Mouse (Mus musculus) heart, adult 2 months (tissue): Measurements from ENCODE around the gene Sntb2. TPM values are rescaled to one million over a fixed set of nuclear protein-coding genes. Genes with fewer than 3 reads are reported as not detected.

Experiments used
- DNase-seq, 2 experiments: peaks; one replicate each; pipeline ENCODE4 v3.0.0; 2021
- H3K27ac ChIP-seq: fragments of 200-600 bp; 2 replicates; pipeline ENCODE4 v1.8.1; 2022
- H3K27me3 ChIP-seq: fragments of 200-500 bp; 2 replicates; pipeline ENCODE4 v1.6.1; 2012; ENCODE audit warnings: mild to moderate bottlenecking, low read length, inconsistent platforms, mixed read lengths; ENCODE audit not compliant: control insufficient read depth, insufficient read depth
- H3K36me3 ChIP-seq: fragments of 200-500 bp; 2 replicates; pipeline ENCODE4 v1.6.1; 2012; ENCODE audit warnings: low read length, inconsistent platforms; ENCODE audit not compliant: control insufficient read depth, insufficient read depth
- H3K4me1 ChIP-seq: fragments of 200-500 bp; 2 replicates; pipeline ENCODE4 v1.6.1; 2011; ENCODE audit warnings: low read length; ENCODE audit not compliant: control insufficient read depth, insufficient read depth
- H3K4me3 ChIP-seq: fragments of 200-600 bp; 2 replicates; pipeline ENCODE4 v1.8.1; 2022
- H3K79me2 ChIP-seq: fragments of 200-500 bp; replicated peaks from 2 replicates; pipeline ENCODE4 v1.6.1; 2012; ENCODE audit warnings: mild to moderate bottlenecking, inconsistent platforms, low read length, moderate library complexity, mixed read lengths; ENCODE audit not compliant: control insufficient read depth, insufficient read depth
- H3K9ac ChIP-seq: fragments of 200-500 bp; 2 replicates; pipeline ENCODE4 v1.6.1; 2012; ENCODE audit warnings: low read depth, mild to moderate bottlenecking, control low read depth, inconsistent platforms, low read length, mixed read lengths
- CTCF ChIP-seq: fragments of 200-600 bp; IDR thresholded peaks from 2 replicates; pipeline ENCODE4 v1.8.1; 2022; ENCODE audit warnings: antibody characterized with exemption, mild to moderate bottlenecking, moderate library complexity
- EP300 ChIP-seq: fragments of 200-500 bp; IDR thresholded peaks from 2 replicates; pipeline ENCODE4 v1.6.1; 2011; ENCODE audit warnings: low read depth, low read length, control low read depth; ENCODE audit not compliant: insufficient read depth
- POLR2A ChIP-seq: fragments of 200-500 bp; IDR thresholded peaks from 2 replicates; pipeline ENCODE4 v1.6.1; 2011; ENCODE audit warnings: mild to moderate bottlenecking, low read depth, low read length, control low read depth; ENCODE audit not compliant: insufficient read depth
- WGBS: fragments of 180-500 bp; shearing (Covaris S2); methylation state at CpG from one replicate; pipeline ENCODE4 v1.1.7; 2018; 5-methylcytosine and 5-hydroxymethylcytosine counted together
- intact Hi-C: fragments of 180-260 bp; cut with DNase I; formaldehyde crosslinking; loops from one replicate; pipeline ENCODE4 v1.15.1; 2025
- polyA plus RNA-seq: library from polyadenylated mRNA; depleted of rRNA; stranded (reverse); fragments of >200 nt; gene quantifications from 2 replicates; pipeline ENCODE4 v1.2.3, GENCODE M21; 2012
- total RNA-seq, 2 experiments: library from RNA; stranded (reverse); gene quantifications; 2 replicates each; pipeline ENCODE4 v1.2.3; 2021

Sntb2 gene
- total and polyA plus RNA-seq, 3 experiments, result 4.5 to 10.7 (median 10.0) TPM

DNA sequence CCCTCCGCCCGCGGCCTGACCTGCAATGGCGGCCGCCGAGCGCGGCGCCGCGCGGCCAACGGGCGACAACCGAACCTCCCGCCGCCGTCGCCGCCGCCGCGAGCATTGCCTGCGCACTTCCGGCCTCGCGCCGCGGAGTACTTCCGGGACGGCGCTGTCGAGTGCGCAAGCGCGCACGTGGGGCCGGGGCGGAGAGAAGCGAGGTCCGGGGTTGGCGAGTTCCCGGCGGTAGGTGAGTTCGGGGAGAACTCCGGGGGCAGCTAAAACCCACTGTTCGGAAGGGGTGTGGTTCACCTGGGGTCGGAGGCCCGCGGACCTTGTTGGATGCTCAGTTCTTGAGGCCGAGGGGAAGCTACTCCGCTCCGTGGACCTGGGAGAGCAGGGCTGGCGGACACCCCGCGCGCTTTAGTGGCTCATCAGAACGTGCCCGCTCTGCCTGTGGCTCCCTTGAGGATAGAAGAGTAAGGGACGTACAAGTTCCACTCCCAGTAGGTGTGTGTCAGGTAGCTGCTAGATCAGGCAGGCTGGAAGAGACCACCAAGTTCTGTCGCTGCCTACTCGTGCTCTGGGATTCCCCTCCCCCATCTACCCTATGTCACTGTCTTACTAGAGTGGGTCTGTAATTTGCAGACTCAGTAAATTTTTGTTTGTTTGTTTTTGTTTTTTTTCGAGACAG is 41.9 kb upstream of the Sntb2 start, which contains the start of gene Utp4:
Gene Utp4, plus strand, starts transcription at position 156 of the 676 bp plus-strand sequence.
- WGBS, result under 1% methylated on average over 63 of the region's 63 CpGs

DNA sequence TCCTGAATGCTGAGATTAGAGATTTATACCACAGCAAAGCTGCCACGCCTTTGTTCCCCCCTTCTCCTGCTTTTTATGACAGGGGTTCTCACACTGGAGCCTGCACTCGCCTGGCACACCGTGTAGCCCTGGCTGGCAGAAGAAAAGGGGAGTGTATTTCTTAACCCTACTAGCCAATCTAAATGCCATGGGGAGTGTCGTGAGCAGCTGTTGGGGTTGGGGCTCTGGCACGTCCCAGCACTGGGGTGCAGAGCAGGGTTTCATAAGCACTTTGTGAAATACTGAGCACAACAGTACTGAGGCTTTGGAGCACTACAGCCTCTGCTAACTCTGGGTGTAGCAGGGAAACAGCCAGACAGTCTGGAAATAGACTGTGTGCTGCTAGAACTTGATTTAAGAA is 36.1 kb upstream of the Sntb2 start:
- 91% methylated on average over 5 of the region's 5 CpGs for WGBS
- intact Hi-C loops, result no loop called here
- Histone ChIP-seq H3K4me3 (no peak overlapping the region), H3K27ac (no peak overlapping the region), H3K79me2 (no peaks in the 10 kb centered on the region), H3K9ac (no peak overlapping the region), H3K4me1 (peaks cover 4% of the 10 kb centered on the region), H3K36me3 (peaks cover 6% of the 10 kb centered on the region), H3K27me3 (no peaks in the 10 kb centered on the region)
- DNase-seq, result no peak
- no peak for TF ChIP-seq EP300
- TF ChIP-seq POLR2A, result no peak

More for the DNA sequence above, 41.9 kb upstream of the Sntb2 start, which contains the start of gene Utp4:
- no peaks in the 10 kb centered on the region for H3K27me3 ChIP-seq
- H3K9ac ChIP-seq, result peak within 1 kb of the TSS; percentile 97
- TF ChIP-seq POLR2A (peak; percentile 70), EP300 (no peak), CTCF (0 out of 2 replicates have a peak, but pooled peaks have one; percentile 3)
- H3K4me1 ChIP-seq, result peaks cover 4% of the 10 kb centered on the region
- peak within 1 kb of the TSS; percentile 92 for H3K4me3 ChIP-seq
- H3K36me3 ChIP-seq, result peaks cover 7% of the 10 kb centered on the region
- DNase-seq, result peak; percentile 93
- H3K79me2 ChIP-seq, result peaks cover 7% of the 10 kb centered on the region
- intact Hi-C loops, result no loop called here
- H3K27ac ChIP-seq, result peak within 1 kb of the TSS; percentile 91

DNA sequence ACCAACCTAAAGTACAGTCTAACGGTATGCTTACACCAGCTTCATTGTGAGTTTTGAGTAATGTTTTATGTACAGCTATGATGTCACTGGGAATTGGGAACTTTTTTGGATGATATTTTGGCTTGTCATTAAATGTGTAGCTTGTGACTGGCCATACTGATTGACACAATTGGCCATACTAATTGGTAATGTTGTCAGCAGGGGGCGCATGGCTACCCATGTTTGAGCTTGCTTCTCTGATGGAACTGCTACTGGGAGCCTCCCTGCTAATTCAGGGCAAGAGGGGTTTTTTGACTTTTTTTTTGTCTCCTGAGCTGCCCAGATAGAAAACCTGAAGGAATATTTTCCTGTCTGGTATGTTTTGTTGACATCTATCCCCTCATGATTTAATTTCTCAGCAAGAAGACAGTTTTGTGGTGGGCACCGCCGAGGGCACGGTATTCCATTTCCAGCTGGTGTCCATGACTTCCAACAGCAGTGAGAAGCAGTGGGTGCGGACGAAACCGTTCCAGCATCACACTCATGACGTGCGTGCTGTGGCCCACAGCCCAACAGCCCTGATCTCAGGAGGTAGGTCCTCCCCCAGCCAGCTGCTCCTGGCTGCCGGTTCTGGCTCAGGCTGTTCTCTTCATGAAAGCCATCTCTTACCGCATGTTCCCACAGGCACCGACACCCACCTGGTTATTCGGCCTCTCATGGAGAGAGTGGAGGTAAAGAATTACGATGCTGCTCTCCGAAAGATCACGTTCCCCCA is 29.6 kb upstream of the Sntb2 start:
- H3K36me3 ChIP-seq, result peaks cover 17% of the 10 kb centered on the region
- peak; percentile 72 to 75 for DNase-seq

DNA sequence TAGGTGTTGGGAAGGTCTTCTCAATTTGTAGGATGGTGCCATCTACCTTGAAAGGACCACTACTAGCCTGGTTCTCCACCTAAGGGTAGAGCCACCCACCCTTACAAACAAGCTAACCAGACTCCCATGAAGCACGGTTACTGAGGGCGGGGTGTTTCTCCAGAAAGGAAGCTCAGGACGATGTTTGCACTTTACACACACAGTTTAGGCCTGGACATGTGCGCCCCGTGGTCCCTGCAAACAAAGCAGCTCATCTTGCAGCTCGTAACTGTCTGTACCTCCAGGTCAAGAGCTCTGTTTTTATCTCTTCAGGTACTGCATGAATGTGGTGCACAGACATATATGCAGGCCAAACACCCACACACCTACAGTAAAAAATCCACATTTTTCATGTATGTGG is 28.9 kb upstream of the Sntb2 start:
- Histone ChIP-seq H3K4me3 (no peak overlapping the region), H3K79me2 (no peaks in the 10 kb centered on the region), H3K27ac (no peak overlapping the region; the same call in 1 of the 2 replicates), H3K36me3 (peaks cover 17% of the 10 kb centered on the region), H3K27me3 (no peaks in the 10 kb centered on the region), H3K9ac (no peak overlapping the region), H3K4me1 (peaks cover 7% of the 10 kb centered on the region)
- WGBS, result 87% methylated on average over 6 of the region's 6 CpGs
- TF ChIP-seq CTCF, result no peak
- TF ChIP-seq POLR2A, result no peak
- TF ChIP-seq EP300, result no peak
- intact Hi-C loops, result no loop called here
- DNase-seq, result no peak

More for the DNA sequence above, 29.6 kb upstream of the Sntb2 start:
- intact Hi-C loops, result loop anchor here (1.0 kb wide), 1 partner anchor 96 kb away; no protein-coding TSS in a partner anchor
- H3K27ac ChIP-seq, result no peak overlapping the region; the same call in 1 of the 2 replicates
- H3K4me1 ChIP-seq, result peaks cover 7% of the 10 kb centered on the region
- no peak overlapping the region for H3K4me3 ChIP-seq
- H3K27me3 ChIP-seq, result no peaks in the 10 kb centered on the region
- H3K9ac ChIP-seq, result no peak overlapping the region
- no peaks in the 10 kb centered on the region for H3K79me2 ChIP-seq
- 79% methylated on average over 17 of the region's 17 CpGs for WGBS
- TF ChIP-seq POLR2A (no peak), EP300 (0 out of 2 replicates have a peak, but pooled peaks have one; percentile 40), CTCF (peak; percentile 84)

DNA sequence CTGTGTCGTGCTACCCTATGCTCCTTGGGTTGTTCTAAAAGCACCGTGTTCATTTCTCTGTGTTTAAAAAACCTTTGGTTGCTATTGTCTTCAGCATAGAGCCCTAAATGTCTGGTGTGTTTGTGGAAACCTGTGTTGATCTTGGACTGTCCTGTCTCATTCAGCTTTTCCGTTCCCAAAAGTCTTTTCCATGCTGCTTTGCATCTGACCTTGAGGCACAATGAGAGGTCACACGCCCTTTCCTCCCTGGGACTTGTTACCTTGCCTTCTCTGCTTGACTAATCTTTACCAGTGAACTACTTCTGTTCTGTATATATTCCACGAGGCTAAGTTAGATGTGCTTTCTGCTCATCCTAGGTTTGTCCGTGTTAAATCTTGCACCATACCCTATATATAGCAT is 28.1 kb upstream of the Sntb2 start:
- H3K9ac ChIP-seq, result no peak overlapping the region
- peak overlapping the region; percentile 33; the same call in 1 of the 2 replicates for H3K27ac ChIP-seq
- intact Hi-C loops, result no loop called here
- H3K4me3 ChIP-seq, result no peak overlapping the region
- peaks cover 5% of the 10 kb centered on the region for H3K4me1 ChIP-seq
- no peaks in the 10 kb centered on the region for H3K79me2 ChIP-seq
- no peak for DNase-seq
- TF ChIP-seq POLR2A (no peak), EP300 (no peak), CTCF (no peak)
- WGBS, result 55% methylated on average over 6 of the region's 6 CpGs
- H3K36me3 ChIP-seq, result peaks cover 15% of the 10 kb centered on the region
- H3K27me3 ChIP-seq, result no peaks in the 10 kb centered on the region
